Mouse (Mus musculus) ES-Bruce4 (cell line): ENCODE results near the gene Abhd14a. TPM values are rescaled to one million over a fixed set of nuclear protein-coding genes. Genes with fewer than 3 reads are reported as not detected.

Source experiments
- H3K27ac ChIP-seq: 2 replicates; pipeline ENCODE4 v1.5.1; 2012; ENCODE audit warnings: low read length, inconsistent platforms; ENCODE audit not compliant: insufficient read depth
- H3K27me3 ChIP-seq: 2 replicates; pipeline ENCODE4 v1.6.1; 2012; ENCODE audit warnings: mild to moderate bottlenecking, low read length, inconsistent platforms; ENCODE audit not compliant: control insufficient read depth, poor library complexity, insufficient read depth, severe bottlenecking
- H3K36me3 ChIP-seq: 2 replicates; pipeline ENCODE4 v1.6.1; 2012; ENCODE audit warnings: inconsistent platforms, mild to moderate bottlenecking, low read length, moderate library complexity; ENCODE audit not compliant: control insufficient read depth, poor library complexity, insufficient read depth, severe bottlenecking
- H3K4me1 ChIP-seq: one replicate; pipeline ENCODE4 v1.8.1; 2011; ENCODE audit warnings: low read length; ENCODE audit not compliant: control insufficient read depth, insufficient read depth
- H3K4me3 ChIP-seq: 2 replicates; pipeline ENCODE4 v1.5.1; 2011; ENCODE audit warnings: low read depth, mild to moderate bottlenecking, low read length
- H3K9ac ChIP-seq: 2 replicates; pipeline ENCODE4 v1.6.1; 2012; ENCODE audit warnings: low read depth, mild to moderate bottlenecking, inconsistent platforms; ENCODE audit not compliant: poor library complexity, severe bottlenecking
- H3K9me3 ChIP-seq: replicated peaks from 2 replicates; pipeline ENCODE4 v1.6.1; 2012; ENCODE audit warnings: mild to moderate bottlenecking, low read length, inconsistent platforms; ENCODE audit not compliant: control insufficient read depth, poor library complexity, insufficient read depth, severe bottlenecking
- CTCF ChIP-seq: IDR thresholded peaks from one replicate; pipeline ENCODE4 v1.8.1; 2011; ENCODE audit warnings: low read depth, low read length
- EP300 ChIP-seq: IDR thresholded peaks from 2 replicates; pipeline ENCODE4 v1.6.1; 2011; ENCODE audit warnings: low read depth, low read length; ENCODE audit not compliant: insufficient read depth
- POLR2A ChIP-seq: IDR thresholded peaks from one replicate; pipeline ENCODE4 v1.8.1; 2011; ENCODE audit warnings: low read length; ENCODE audit not compliant: insufficient read depth
- polyA plus RNA-seq: library from polyadenylated mRNA; stranded (reverse); fragments of >200 nt; gene quantifications from 2 replicates; pipeline ENCODE4 v1.2.4, GENCODE M21; 2011; ENCODE audit warnings: low read depth; ENCODE audit not compliant: missing spikeins, insufficient read depth, insufficient read length

Gene Abhd14a
- polyA plus RNA-seq, 1 experiment, result 35.5 TPM

DNA sequence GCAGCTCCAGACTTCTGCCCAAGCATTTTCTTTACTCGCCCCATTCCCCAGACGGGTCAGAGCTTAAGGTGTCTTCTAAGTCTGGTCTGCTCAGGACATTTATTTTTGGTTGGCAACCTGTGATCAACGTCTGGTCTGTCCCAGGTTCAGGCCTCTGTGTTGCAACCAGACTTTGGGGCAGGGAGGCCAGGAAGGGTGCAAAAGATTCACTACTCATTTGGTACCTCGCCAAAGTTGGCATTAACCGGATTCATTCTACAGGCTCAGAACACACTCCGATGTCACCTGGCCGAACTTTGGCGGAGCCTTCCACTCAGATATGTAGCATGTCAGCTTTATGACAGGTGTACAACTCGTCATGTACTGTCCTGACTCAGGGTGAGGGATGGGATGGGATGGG lies 473 bp upstream of the Abhd14a start:
- peak overlapping the region; percentile 12; the same call in 1 of the 2 replicates for H3K27ac ChIP-seq
- no peaks in the 10 kb centered on the region for H3K27me3 ChIP-seq
- H3K4me3 ChIP-seq, result no peak overlapping the region
- TF ChIP-seq EP300 (no peak), CTCF (no peak)
- peak overlapping the region; percentile 42; the same call in 1 of the 2 replicates for H3K9ac ChIP-seq
- peaks cover 6% of the 10 kb centered on the region for H3K4me1 ChIP-seq
- H3K9me3 ChIP-seq, result no peaks in the 10 kb centered on the region
- H3K36me3 ChIP-seq, result no peaks in the 10 kb centered on the region

DNA sequence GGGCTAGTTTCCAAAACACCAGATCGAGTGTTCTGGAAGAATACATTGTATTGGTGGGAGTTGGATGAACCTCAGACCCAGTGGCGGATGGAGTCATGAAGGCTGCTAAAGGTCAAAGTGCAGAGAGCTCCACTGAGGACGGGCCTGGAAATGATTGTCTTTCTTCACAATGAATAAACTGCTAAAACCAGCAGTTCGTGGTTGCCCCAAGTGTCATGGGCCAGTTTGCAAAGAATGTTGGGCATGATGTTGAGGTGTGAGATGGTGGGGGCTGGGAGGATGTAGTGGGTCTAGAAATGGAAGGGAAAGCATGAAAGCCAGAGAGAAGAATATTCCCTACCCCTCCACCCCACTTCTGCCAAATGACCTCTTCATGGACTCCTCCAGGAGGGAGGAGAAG lies 2.6 kb downstream of the Abhd14a start:
- H3K27ac ChIP-seq, result no peak overlapping the region
- H3K4me3 ChIP-seq, result no peak overlapping the region
- peaks cover 2% of the 10 kb centered on the region for H3K4me1 ChIP-seq
- TF ChIP-seq CTCF (no peak), POLR2A (no peak), EP300 (no peak)
- no peaks in the 10 kb centered on the region for H3K27me3 ChIP-seq
- no peak overlapping the region for H3K9ac ChIP-seq
- no peaks in the 10 kb centered on the region for H3K9me3 ChIP-seq
- no peaks in the 10 kb centered on the region for H3K36me3 ChIP-seq

DNA sequence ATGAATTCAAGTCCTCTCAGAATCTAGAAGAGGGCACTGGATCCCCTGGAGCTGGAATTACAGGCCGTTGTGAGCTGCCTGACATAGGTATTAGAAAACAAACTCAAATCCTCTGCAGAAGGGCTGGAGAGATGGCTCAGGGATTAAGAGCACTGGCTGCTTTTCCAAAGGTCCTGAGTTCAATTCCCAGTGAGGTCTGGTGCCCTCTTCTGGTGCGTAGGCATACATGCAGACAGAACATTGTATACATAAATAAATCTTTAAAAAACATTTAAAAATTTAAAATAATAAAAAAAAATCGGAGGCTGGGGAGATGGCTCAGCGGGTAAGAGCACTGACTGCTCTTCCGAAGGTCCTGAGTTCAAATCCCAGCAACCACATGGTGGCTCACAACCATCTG lies 4.8 kb downstream of the Abhd14a start:
- H3K27ac ChIP-seq, result no peak overlapping the region
- no peaks in the 10 kb centered on the region for H3K36me3 ChIP-seq
- no peak overlapping the region for H3K9ac ChIP-seq
- TF ChIP-seq CTCF (peak; percentile 11), EP300 (no peak)
- no peaks in the 10 kb centered on the region for H3K9me3 ChIP-seq
- H3K4me1 ChIP-seq, result no peaks in the 10 kb centered on the region
- no peaks in the 10 kb centered on the region for H3K27me3 ChIP-seq
- H3K4me3 ChIP-seq, result no peak overlapping the region

DNA sequence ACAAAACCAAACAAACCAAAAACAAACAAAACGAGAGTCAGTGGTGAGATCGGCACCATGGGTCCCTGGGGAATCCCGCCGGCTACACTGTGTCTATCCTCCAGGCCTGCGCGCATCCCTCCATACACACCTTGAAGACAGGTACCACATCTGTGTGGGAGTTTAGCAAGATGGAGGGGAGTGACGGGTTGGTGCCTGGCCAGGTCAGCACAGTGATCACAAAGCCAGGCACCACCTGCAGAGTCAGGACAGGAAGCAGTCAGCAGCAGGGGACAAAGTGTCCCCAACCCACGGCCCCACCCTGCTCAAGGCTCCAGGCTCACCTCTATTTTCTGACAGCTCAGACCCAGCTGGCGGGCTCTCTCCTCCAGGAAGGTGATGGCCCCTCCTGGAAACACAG lies 10.9 kb downstream of the Abhd14a start:
- H3K4me3 ChIP-seq, result no peak overlapping the region
- H3K36me3 ChIP-seq, result peaks cover 25% of the 10 kb centered on the region
- H3K4me1 ChIP-seq, result no peaks in the 10 kb centered on the region
- no peaks in the 10 kb centered on the region for H3K9me3 ChIP-seq
- no peak overlapping the region for H3K27ac ChIP-seq
- no peak overlapping the region for H3K9ac ChIP-seq
- TF ChIP-seq POLR2A (no peak), EP300 (no peak)
- no peaks in the 10 kb centered on the region for H3K27me3 ChIP-seq

DNA sequence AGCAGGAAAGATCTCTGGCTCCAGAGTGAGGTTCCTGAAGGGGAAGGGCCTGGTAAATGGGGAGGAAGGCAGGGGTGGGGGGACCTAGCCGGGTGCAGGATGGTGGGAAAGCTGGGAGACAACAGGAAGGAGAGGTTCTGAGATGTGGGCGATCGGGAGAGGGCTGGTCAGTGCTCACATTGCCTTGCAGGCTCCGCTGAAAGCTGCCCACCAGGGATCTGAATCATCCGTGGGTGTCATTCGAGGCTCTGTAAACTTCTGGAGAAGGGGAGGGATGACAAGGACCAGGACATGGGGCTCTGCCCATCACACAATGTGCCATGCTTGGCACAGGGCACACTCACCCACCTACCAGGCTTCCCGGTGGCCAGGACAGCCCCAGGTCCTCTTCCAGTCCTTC lies 14.1 kb downstream of the Abhd14a start:
- no peaks in the 10 kb centered on the region for H3K9me3 ChIP-seq
- H3K27ac ChIP-seq, result no peak overlapping the region
- peaks cover 39% of the 10 kb centered on the region for H3K36me3 ChIP-seq
- no peak overlapping the region for H3K4me3 ChIP-seq
- no peaks in the 10 kb centered on the region for H3K27me3 ChIP-seq
- H3K9ac ChIP-seq, result no peak overlapping the region
- no peak for TF ChIP-seq EP300
- no peak for TF ChIP-seq CTCF
- no peak for TF ChIP-seq POLR2A
- H3K4me1 ChIP-seq, result no peaks in the 10 kb centered on the region

DNA sequence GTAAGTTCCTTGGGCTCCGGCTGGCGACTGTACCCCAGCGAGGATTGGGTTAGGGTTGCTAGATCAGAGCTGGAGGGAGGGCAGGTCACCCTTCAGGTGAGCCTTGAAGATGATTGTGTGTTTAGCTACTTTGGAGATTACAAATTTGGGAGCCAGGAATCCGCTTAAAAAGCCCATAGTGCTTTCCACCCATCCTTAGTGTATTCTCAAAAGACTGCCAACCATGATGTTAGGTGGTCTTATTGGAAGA lies 17.5 kb downstream of the Abhd14a start:
- peak overlapping the region; percentile 72 for H3K27ac ChIP-seq
- H3K9ac ChIP-seq, result peak overlapping the region; percentile 96
- no peaks in the 10 kb centered on the region for H3K4me1 ChIP-seq
- no peak for TF ChIP-seq POLR2A
- no peak for TF ChIP-seq CTCF
- H3K9me3 ChIP-seq, result no peaks in the 10 kb centered on the region
- peak overlapping the region; percentile 97 for H3K4me3 ChIP-seq
- H3K36me3 ChIP-seq, result peaks cover 39% of the 10 kb centered on the region
- H3K27me3 ChIP-seq, result no peaks in the 10 kb centered on the region
